In the genomic region with DNA sequence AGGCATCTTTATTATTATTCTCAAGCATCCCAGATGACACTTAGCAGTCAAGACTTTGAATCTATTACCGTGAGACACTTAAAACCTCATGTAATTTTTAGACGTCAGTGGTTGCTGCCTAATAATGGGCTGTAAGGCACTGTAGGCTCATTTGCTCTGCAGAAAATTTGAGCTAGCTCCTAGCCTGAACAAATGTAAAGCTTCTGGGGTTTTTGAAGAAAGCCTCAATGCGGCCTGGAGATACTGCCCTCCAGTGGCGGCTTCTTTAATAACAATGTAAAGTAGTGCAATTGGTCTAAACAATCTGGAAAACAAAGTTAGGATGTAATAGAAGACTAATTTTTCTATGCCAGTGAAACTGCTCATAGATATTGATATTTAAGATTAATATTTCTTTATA, we compare ENCODE assay signal across 9 mouse cellular contexts.
DNase-seq lines count a peak whose midpoint lies in the region; ATAC-seq and TF ChIP-seq lines count a peak whose summit lies in the region.
"Had no signal": no experiment of that assay in that cellular context is flagged by ENCODE, and none has a peak within 500 bp of the region (broad histone marks: within the 10 kb centered on the region; RNA-seq: fewer than 3 reads in every experiment).

No protein-coding gene starts in this region.

- 17% methylated on average over 4 of the region's 4 CpGs for WGBS in cerebellum, adult 2 months
- 17% methylated on average over 4 of the region's 4 CpGs for WGBS in neural tube, embryonic 11.5 days
- 12% methylated on average over 4 of the region's 4 CpGs for WGBS in neural tube, embryonic 15.5 days
- WGBS in heart, embryonic 10.5 days: 13% methylated on average over 4 of the region's 4 CpGs

- no peaks in the 10 kb centered on the region for H3K9me3 ChIP-seq in neural tube, embryonic 11.5 days (ENCODE audit: control insufficient read depth, low read length)
- no peaks in the 10 kb centered on the region for H3K9me3 ChIP-seq in neural tube, embryonic 15.5 days (replicated peaks)
- H3K9me3 ChIP-seq in heart, embryonic 10.5 days: no peaks in the 10 kb centered on the region
- H3K9me3 ChIP-seq: heart, embryonic 15.5 days had no signal

- TF ChIP-seq POLR2A in cerebellum, adult 2 months (IDR thresholded peaks at IDR 0.05; ENCODE audit: borderline replicate concordance, insufficient read depth, low read length): no peak

- H3K4me1 ChIP-seq in cerebellum, adult 2 months (ENCODE audit: control insufficient read depth, insufficient read depth, low read length): no peaks in the 10 kb centered on the region
- H3K4me1 ChIP-seq in neural tube, embryonic 11.5 days (ENCODE audit: control insufficient read depth, insufficient read depth, low read length): no peaks in the 10 kb centered on the region
- no peaks in the 10 kb centered on the region for H3K4me1 ChIP-seq in neural tube, embryonic 15.5 days
- H3K4me1 ChIP-seq in heart, embryonic 10.5 days: no peaks in the 10 kb centered on the region
- H3K4me1 ChIP-seq: heart, embryonic 15.5 days had no signal

- no peak for ATAC-seq in neural tube, embryonic 11.5 days (ENCODE audit: insufficient read depth, low FRiP score, low TSS enrichment)
- ATAC-seq in neural tube, embryonic 15.5 days (ENCODE audit: low FRiP score): no peak

- H3K27me3 ChIP-seq in cerebellum, adult 2 months (ENCODE audit: control insufficient read depth, insufficient read depth, low read length): no peaks in the 10 kb centered on the region
- no peaks in the 10 kb centered on the region for H3K27me3 ChIP-seq in neural tube, embryonic 11.5 days (ENCODE audit: control insufficient read depth, insufficient read depth, low read length)
- H3K27me3 ChIP-seq in neural tube, embryonic 15.5 days (replicated peaks): no peaks in the 10 kb centered on the region
- H3K27me3 ChIP-seq in heart, embryonic 10.5 days (ENCODE audit: insufficient read depth, poor library complexity, severe bottlenecking): no peaks in the 10 kb centered on the region
- H3K27me3 ChIP-seq: heart, embryonic 15.5 days had no signal

- H3K9ac ChIP-seq in neural tube, embryonic 11.5 days (ENCODE audit: low read length): no peak overlapping the region
- no peak overlapping the region for H3K9ac ChIP-seq in neural tube, embryonic 15.5 days (replicated peaks)
- H3K9ac ChIP-seq: heart, embryonic 15.5 days had no signal

- no peak overlapping the region for H3K4me2 ChIP-seq in neural tube, embryonic 11.5 days (ENCODE audit: low read depth)
- no peak overlapping the region for H3K4me2 ChIP-seq in neural tube, embryonic 15.5 days
- H3K4me2 ChIP-seq: heart, embryonic 15.5 days had no signal

- H3K27ac ChIP-seq in cerebellum, adult 2 months (ENCODE audit: insufficient read depth, low read length): no peak overlapping the region
- H3K27ac ChIP-seq in neural tube, embryonic 11.5 days (ENCODE audit: low read depth, low read length): no peak overlapping the region
- H3K27ac ChIP-seq in neural tube, embryonic 15.5 days (replicated peaks): no peak overlapping the region
- no peak overlapping the region for H3K27ac ChIP-seq in heart, embryonic 10.5 days
- H3K27ac ChIP-seq: heart, embryonic 15.5 days had no signal

- H3K4me3 ChIP-seq in cerebellum, adult 2 months (replicated peaks; ENCODE audit: insufficient read depth, low read depth, low read length): no peak overlapping the region
- H3K4me3 ChIP-seq in neural tube, embryonic 11.5 days (ENCODE audit: low read depth, low read length): no peak overlapping the region
- no peak overlapping the region for H3K4me3 ChIP-seq in neural tube, embryonic 15.5 days (replicated peaks)
- no peak overlapping the region for H3K4me3 ChIP-seq in heart, embryonic 10.5 days
- H3K4me3 ChIP-seq: heart, embryonic 15.5 days had no signal

- peak; percentile 21 to 25 for DNase-seq in cerebellum, postnatal 10 days
- no peak for DNase-seq in cerebellum, adult 2 months
- peak; percentile 14 for DNase-seq in neural tube, embryonic 11.5 days (ENCODE audit: low spot score)
- DNase-seq in left cerebral cortex, adult 9 months (ENCODE audit: low spot score in 2 of 2): peak; percentile 1 to 32
- no peak for DNase-seq in ovary, postnatal 14 days (ENCODE audit: low spot score)
- DNase-seq in heart, embryonic 10.5 days (ENCODE audit: low spot score): no peak
- DNase-seq in spleen, postnatal 4 days (ENCODE audit: low spot score in 2 of 2): no peak

- TF ChIP-seq CTCF in cerebellum, adult 2 months (IDR thresholded peaks at IDR 0.05; ENCODE audit: borderline replicate concordance, insufficient read depth, low read depth, low read length): no peak

- no peaks in the 10 kb centered on the region for H3K36me3 ChIP-seq in neural tube, embryonic 11.5 days (ENCODE audit: control insufficient read depth, insufficient read depth, low read length)
- no peaks in the 10 kb centered on the region for H3K36me3 ChIP-seq in neural tube, embryonic 15.5 days
- no peaks in the 10 kb centered on the region for H3K36me3 ChIP-seq in heart, embryonic 10.5 days
- H3K36me3 ChIP-seq: heart, embryonic 15.5 days had no signal

Comparison
In these comparisons a context has a peak if more than half of its experiments do, and no peak if none do; other contexts are left out.
1. DNase-seq: peak in cerebellum, postnatal 10 days (2 of 2), neural tube, embryonic 11.5 days (single experiment) and left cerebral cortex, adult 9 months (2 of 2); none in cerebellum, adult 2 months (0 of 2), ovary, postnatal 14 days (single experiment), heart, embryonic 10.5 days (single experiment) and spleen, postnatal 4 days (0 of 2).